Mouse (Mus musculus) adrenal gland, adult 2 months (tissue): ENCODE data around the gene Arvcf. TPM values are rescaled to one million over a fixed set of nuclear protein-coding genes. Genes with fewer than 3 reads are reported as not detected.

Experiments used
- DNase-seq: peaks from one replicate; pipeline ENCODE4 v3.0.0; 2021
- long read RNA-seq: library from polyadenylated mRNA; stranded (forward); transcript quantifications from one replicate; pipeline ENCODE4 v2.0.0, GENCODE M21; 2021
- polyA plus RNA-seq: library from polyadenylated mRNA; depleted of rRNA; stranded (reverse); fragments of >200 nt; gene quantifications from 2 replicates; pipeline ENCODE4 v1.2.3, GENCODE M21; 2012; rRNA removed
- total RNA-seq, 2 experiments: library from RNA; stranded (reverse); gene quantifications; 2 replicates each; pipeline ENCODE4 v1.2.3; 2021

The Arvcf gene
- total RNA-seq (10 to 100 TPM; 33.4 to 48.9 TPM), polyA plus RNA-seq (54.2 and 59.1 TPM in 2 replicates)
- long read RNA-seq, full-length matches to known transcripts = 15 of 41 reads
- long read RNA-seq, partial matches to known transcripts = 15 of 41 reads
- long read RNA-seq, other reads (novel, unspliced or antisense) = 11 of 41 reads

DNA sequence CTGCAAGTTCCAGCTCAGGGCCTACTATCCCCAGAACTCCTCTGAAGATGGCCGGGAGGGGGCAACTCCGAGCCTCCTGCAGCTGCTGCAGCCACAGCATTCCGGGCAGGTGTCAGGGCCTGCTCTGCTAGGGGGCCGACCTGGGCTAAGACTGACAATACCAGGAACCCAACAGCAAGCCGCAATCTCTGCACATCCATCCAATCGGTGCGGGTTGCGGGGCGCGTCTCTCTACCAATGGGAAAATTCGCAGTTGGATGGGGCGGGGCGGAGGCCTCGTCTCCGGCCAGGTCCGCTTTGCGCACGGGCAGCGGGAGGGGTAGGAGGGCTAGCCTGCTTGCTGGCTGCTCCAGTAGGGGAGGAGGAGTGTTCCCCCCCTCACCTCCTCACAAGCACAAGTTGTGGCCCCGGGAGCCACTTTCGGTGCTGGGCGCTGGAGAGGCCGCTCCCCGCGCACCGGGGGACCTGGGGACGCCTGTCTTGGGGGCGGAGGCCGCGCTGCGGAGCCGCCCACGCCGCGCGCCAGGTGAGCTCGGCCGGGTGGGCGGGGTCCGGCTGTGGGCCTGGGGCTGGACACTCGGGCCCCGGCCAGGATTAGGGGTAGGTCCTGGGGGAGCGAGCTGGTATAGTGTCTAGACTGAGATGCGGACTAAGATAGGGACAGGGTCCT lies at the start of gene Arvcf, which contains the start of gene Tango2:
Arvcf (plus strand) TSS at position 252 of the 670 bp plus-strand sequence.
Tango2 (minus strand) TSS at position 173 of the 670 bp plus-strand sequence.
- peak; percentile 96 for DNase-seq

GRCm38 (mm10) chr16:18308159-18308558 lies 39.8 kb upstream of the Arvcf start:
- DNase-seq = no peak

- DNase-seq = no peak
Observed at GRCm38 (mm10) chr16:18318992-18319391, 29.0 kb upstream of the Arvcf start.

DNA sequence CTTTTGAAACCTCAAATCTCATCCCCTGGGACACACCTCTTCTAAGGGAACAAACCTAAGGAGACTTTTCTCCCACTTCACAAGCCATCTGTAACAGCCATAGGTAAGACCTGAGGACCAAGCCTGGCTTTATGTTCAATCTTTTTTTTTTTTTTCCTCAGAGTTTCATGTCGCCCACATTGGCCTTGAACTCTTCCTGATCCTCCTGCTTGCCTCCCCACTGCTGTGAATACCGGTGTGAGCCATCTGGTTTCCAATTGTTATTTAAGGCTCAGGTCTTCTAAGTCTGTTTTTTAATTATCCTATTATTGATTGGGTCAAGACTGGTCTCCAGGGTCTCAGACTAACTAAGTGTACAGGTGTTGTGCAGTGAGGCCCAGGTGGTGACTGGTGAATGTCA lies 26.5 kb upstream of the Arvcf start:
- no peak for DNase-seq

- no peak for DNase-seq
Observed at GRCm38 (mm10) chr16:18323460-18323859, 24.5 kb upstream of the Arvcf start.

- DNase-seq = no peak
Observed at GRCm38 (mm10) chr16:18324031-18324430, 24.0 kb upstream of the Arvcf start.

- no peak for DNase-seq
Observed at GRCm38 (mm10) chr16:18325741-18326140, 22.2 kb upstream of the Arvcf start.

GRCm38 (mm10) chr16:18327936-18328335 lies 20.0 kb upstream of the Arvcf start:
- no peak for DNase-seq

- no peak for DNase-seq
Observed at GRCm38 (mm10) chr16:18328524-18328923, 19.5 kb upstream of the Arvcf start.

- DNase-seq = peak; percentile 68
Observed at GRCm38 (mm10) chr16:18333976-18334375, 14.0 kb upstream of the Arvcf start.

- DNase-seq = no peak
Observed at GRCm38 (mm10) chr16:18335981-18336380, 12.0 kb upstream of the Arvcf start.

- peak; percentile 77 for DNase-seq
Observed at GRCm38 (mm10) chr16:18337261-18337660, 10.7 kb upstream of the Arvcf start.

DNA sequence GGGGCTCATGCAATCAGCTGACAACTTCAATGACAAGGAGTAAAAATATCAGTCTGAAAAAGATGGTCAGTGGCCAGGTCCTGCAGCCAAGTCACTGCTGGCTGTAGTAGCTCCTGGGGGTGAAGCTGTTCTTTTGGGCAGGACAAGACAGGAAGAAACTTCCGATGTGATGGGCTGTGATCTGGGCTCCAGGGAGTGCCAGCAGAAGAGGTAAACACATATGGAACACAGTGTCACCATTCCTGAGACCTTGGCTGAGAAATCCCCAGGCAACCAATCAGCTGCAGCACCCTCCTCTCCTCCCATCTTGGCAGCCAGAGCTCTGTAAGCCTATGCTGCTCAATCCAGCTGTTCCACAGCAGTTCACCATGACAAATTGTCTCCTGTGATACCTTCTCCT lies 8.1 kb upstream of the Arvcf start:
- DNase-seq = peak; percentile 59

- DNase-seq = no peak
Observed at GRCm38 (mm10) chr16:18341605-18342004, 6.4 kb upstream of the Arvcf start.

DNA sequence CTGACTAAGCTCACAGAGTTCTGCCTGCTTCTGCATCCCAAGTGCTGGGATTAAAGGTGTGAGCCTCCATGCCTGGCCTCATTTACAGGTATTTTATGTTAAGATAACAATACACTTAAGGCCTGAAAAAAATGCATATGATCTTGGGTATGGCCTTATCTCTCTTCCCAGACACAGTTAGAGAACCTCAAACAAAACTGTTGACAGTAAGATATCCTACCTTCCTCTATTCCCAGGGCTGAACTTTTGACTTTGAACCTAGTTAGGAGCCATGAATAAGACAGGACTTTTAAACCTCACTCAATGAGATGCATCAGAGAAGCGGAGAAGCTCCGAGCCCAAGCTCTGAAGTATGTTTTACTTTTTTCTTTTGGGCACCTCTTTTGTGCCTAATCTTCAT lies 5.9 kb upstream of the Arvcf start:
- DNase-seq = no peak

- peak; percentile 47 for DNase-seq
Observed at GRCm38 (mm10) chr16:18342650-18343570, 5.1 kb upstream of the Arvcf start.

DNA sequence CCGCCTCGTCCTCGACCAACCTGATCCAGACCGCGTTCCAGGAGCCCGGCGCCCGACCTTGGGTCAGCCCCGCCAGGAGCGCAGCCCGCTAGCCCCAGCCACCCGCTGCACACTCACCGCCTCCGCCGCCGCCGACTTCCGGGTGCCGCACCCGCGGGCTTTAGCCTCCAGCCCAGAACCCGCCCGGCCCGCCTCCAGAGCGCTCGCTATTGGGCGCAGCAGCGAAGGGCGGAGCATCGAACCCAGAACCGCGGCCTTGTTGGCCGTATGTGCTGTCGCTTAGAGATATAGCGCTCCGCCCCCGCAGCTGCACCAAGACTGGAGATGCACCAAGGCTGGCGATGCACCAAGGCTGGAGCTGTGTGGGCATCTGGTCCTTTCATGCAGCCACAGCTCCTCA lies 4.2 kb upstream of the Arvcf start:
- peak; percentile 99 for DNase-seq

DNA sequence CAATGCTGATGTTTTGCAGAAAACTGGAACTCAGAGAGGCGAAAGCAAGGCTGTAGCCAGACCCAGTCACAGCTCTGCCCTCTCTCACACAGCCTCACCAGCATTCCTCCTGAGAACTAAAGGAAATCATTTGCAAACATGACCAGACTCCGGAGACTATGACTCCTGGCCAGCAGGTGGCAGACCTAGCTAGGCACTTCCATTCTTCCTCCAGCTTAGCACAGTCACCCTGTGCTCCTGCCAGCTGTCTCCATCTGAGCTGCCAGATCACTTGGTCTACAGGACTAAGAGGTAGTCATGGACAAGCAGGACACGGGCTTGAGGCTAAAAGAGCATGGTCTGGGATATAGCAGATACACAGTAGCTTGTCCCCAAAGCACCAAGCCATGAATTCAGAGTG lies 2.7 kb upstream of the Arvcf start:
- DNase-seq = peak; percentile 90

- DNase-seq = peak; percentile 59
Observed at GRCm38 (mm10) chr16:18348601-18349175, 706 bp downstream of the Arvcf start.

DNA sequence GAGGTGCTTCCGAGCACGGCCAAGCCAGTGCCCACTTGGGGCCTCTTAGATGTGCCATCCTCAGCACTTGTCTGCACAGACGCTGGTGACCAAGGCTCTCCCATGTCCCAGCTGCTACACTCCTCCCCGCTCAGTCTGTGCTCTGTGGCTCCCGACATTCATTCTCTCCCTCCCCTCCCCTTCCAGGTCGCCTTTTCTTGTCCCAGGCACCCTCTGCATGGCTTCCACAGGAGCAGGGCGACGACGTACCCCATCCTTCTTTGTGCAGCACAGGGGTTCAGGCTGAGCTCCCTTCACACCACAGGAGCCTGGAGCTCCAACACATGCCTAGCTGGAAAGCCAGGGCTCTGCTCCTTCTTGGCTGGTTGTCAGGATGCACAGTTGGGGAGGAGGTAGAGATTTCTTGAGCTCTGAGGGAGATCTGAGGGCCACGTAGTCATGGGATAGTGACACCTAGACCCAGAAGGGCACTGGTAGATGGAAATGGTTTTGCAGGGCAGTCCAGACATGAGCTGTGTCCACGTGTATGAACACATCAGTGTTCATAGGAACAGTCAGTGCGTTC lies 1.9 kb downstream of the Arvcf start:
- DNase-seq = no peak

DNA sequence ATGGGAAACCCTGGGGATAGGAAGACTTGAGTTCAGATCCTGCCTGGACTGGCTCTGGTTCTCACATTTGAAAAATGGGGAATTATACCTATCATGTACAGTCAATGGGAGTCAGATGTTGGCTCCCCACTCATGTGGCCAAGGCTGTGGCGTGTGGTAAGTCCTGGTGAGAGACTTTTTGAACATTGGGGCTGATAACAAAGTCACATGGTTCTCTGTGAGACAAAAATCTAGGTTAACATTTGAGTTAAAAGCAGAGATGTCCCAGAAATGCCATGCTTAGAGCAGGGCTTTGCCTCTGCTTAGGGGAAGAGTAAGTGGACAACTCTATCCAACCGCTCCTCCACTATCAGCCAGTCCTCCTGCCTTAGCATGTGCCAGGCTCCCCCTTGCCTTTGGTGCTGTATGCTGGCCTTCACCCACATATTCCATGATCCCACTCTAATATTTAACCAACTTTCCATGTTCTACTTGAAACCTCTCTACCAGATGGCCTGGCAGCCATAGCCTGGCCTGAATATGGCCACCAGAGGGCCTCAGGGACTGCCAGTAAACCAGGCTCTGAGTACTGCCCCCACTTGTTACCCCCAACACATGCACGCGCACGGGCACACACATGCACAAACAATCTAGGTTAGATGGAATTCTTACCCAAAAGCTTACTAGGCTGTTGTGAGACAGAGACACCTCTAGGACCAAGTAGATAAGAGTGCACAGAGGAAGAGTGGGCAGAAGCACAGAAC lies 3.5 kb downstream of the Arvcf start:
- DNase-seq = peak; percentile 53
